Mouse (Mus musculus) ES-E14 (cell line): ENCODE measurements around the gene Zfp362. TPM values are rescaled to one million over a fixed set of nuclear protein-coding genes. Genes with fewer than 3 reads are reported as not detected.

Experiments
- DNase-seq: peaks from one replicate; pipeline ENCODE4 v3.0.0-alpha.2; 2013; ENCODE audit warnings: low read depth, low spot score
- H3K27ac ChIP-seq: 2 replicates; pipeline ENCODE4 v1.5.1; 2012; ENCODE audit warnings: low read depth, mild to moderate bottlenecking, low read length, moderate library complexity, mixed read lengths; ENCODE audit not compliant: poor library complexity, insufficient read depth, severe bottlenecking
- H3K36me3 ChIP-seq: 2 replicates; pipeline ENCODE4 v1.6.1; 2012; ENCODE audit warnings: mild to moderate bottlenecking, low read length, moderate library complexity, mixed read lengths; ENCODE audit not compliant: control insufficient read depth, poor library complexity, insufficient read depth, severe bottlenecking
- H3K4me1 ChIP-seq, 2 experiments: fragments of 150-350 bp in 1 of 2; sonication (generic) in 1 of 2; 2 replicates each; pipeline ENCODE4 v1.6.1; 2012; ENCODE audit warnings: low read length in 2 of 2, mild to moderate bottlenecking in 1 of 2, mixed read lengths in 1 of 2; ENCODE audit not compliant: control insufficient read depth in 2 of 2, insufficient read depth in 2 of 2, poor library complexity in 1 of 2
- H3K4me3 ChIP-seq, 2 experiments: fragments of 150-350 bp in 1 of 2; sonication (generic) in 1 of 2; 2 replicates each; pipeline ENCODE4 v1.5.1; 2012; ENCODE audit warnings: low read length in 2 of 2, low read depth in 1 of 2, mild to moderate bottlenecking in 1 of 2, mixed read lengths in 1 of 2; ENCODE audit not compliant: insufficient read depth in 1 of 2, poor library complexity in 1 of 2, severe bottlenecking in 1 of 2
- H3K9ac ChIP-seq: 2 replicates; pipeline ENCODE4 v1.6.1; 2012; ENCODE audit warnings: low read depth, mild to moderate bottlenecking, low read length, mixed read lengths; ENCODE audit not compliant: poor library complexity, insufficient read depth, severe bottlenecking
- H3K9me3 ChIP-seq: fragments of 150-350 bp; sonication (generic); 2 replicates; pipeline ENCODE4 v1.6.1; 2012; ENCODE audit warnings: low read depth, mild to moderate bottlenecking, low read length; ENCODE audit not compliant: control insufficient read depth, insufficient read depth
- CHD2 ChIP-seq: IDR thresholded peaks from 2 replicates; pipeline ENCODE4 v1.6.1; 2014; ENCODE audit warnings: mild to moderate bottlenecking, low read depth, low read length, inconsistent platforms
- HCFC1 ChIP-seq: IDR thresholded peaks from 2 replicates; pipeline ENCODE4 v1.6.1; 2012; ENCODE audit warnings: low read length, inconsistent platforms, borderline replicate concordance; ENCODE audit not compliant: insufficient read depth
- MAFK ChIP-seq: IDR thresholded peaks from 2 replicates; pipeline ENCODE4 v1.6.1; 2014; ENCODE audit warnings: mild to moderate bottlenecking, low read depth, low read length, inconsistent platforms; ENCODE audit not compliant: insufficient read depth
- ZC3H11A ChIP-seq: IDR thresholded peaks from 2 replicates; pipeline ENCODE4 v1.6.1; 2012; ENCODE audit warnings: low read depth, mild to moderate bottlenecking, inconsistent platforms, low read length, borderline replicate concordance
- ZNF384 ChIP-seq: IDR thresholded peaks from 2 replicates; pipeline ENCODE4 v1.6.1; 2012; ENCODE audit warnings: low read depth, low read length, inconsistent platforms
- in situ Hi-C, 2 experiments: fragments of 600-800 bp; cut with MboI; formaldehyde crosslinking; loops; one replicate each; pipeline ENCODE4 v1.15.1; 2025; ENCODE audit warnings: low sequenced_read_pairs in 2 of 2, inconsistent platforms in 1 of 2; ENCODE audit not compliant: unreplicated experiment in 2 of 2
- total RNA-seq: library from RNA; depleted of rRNA; stranded (reverse); fragments of 300-350 nt; gene quantifications from 2 replicates; pipeline ENCODE4 v1.2.3, GENCODE M21; 2012

Gene Zfp362
- total RNA-seq, 1 experiment = 1.5 TPM

GRCm38 (mm10) chr4:128788108-128788507 lies 17.7 kb downstream of the Zfp362 start:
- Histone ChIP-seq H3K9me3 (no peaks in the 10 kb centered on the region), H3K27ac (no peak overlapping the region), H3K36me3 (no peaks in the 10 kb centered on the region; the same call in 1 of the 2 replicates), H3K4me1 (peaks cover 0 to 9% of the 10 kb centered on the region in 2 experiments; a peak in 1 of 4 replicates), H3K9ac (no peak overlapping the region), H3K4me3 (no peak overlapping the region)
- in situ Hi-C loops = no loop called here
- TF ChIP-seq ZNF384 (no peak), HCFC1 (no peak), MAFK (no peak), CHD2 (no peak), ZC3H11A (no peak)
- DNase-seq = no peak

- TF ChIP-seq MAFK (no peak), HCFC1 (no peak), ZNF384 (no peak), ZC3H11A (no peak), CHD2 (no peak)
- no peak for DNase-seq
- H3K4me3 ChIP-seq = no peak overlapping the region
- no peaks in the 10 kb centered on the region for H3K9me3 ChIP-seq
- no peak overlapping the region for H3K27ac ChIP-seq
- no peak overlapping the region for H3K9ac ChIP-seq
- in situ Hi-C loops = no loop called here
- no peaks in the 10 kb centered on the region; the same call in 1 of the 2 replicates for H3K36me3 ChIP-seq
- peaks cover 0 to 9% of the 10 kb centered on the region in 2 experiments; a peak in 1 of 4 replicates for H3K4me1 ChIP-seq
These were observed 18.6 kb downstream of the Zfp362 start for GRCm38 (mm10) chr4:128787023-128787939.

GRCm38 (mm10) chr4:128785921-128786654 lies 19.8 kb downstream of the Zfp362 start:
- TF ChIP-seq ZNF384 = no peak
- TF ChIP-seq ZC3H11A = no peak
- TF ChIP-seq MAFK = no peak
- TF ChIP-seq HCFC1 = no peak
- TF ChIP-seq CHD2 = no peak
- Histone ChIP-seq H3K27ac (no peak overlapping the region), H3K9ac (no peak overlapping the region), H3K4me1 (peaks cover 0 to 9% of the 10 kb centered on the region in 2 experiments; a peak in 1 of 4 replicates), H3K36me3 (no peaks in the 10 kb centered on the region; the same call in 1 of the 2 replicates), H3K4me3 (no peak overlapping the region), H3K9me3 (no peaks in the 10 kb centered on the region)
- in situ Hi-C loops = no loop called here
- no peak for DNase-seq

- no peaks in the 10 kb centered on the region; the same call in 1 of the 2 replicates for H3K36me3 ChIP-seq
- H3K4me3 ChIP-seq = no peak overlapping the region
- no peak overlapping the region for H3K27ac ChIP-seq
- in situ Hi-C loops = no loop called here
- DNase-seq = no peak
- no peaks in the 10 kb centered on the region for H3K9me3 ChIP-seq
- no peak overlapping the region for H3K9ac ChIP-seq
- TF ChIP-seq ZNF384 (no peak), MAFK (no peak), CHD2 (no peak), HCFC1 (no peak), ZC3H11A (no peak)
- H3K4me1 ChIP-seq = peaks cover 0 to 8% of the 10 kb centered on the region in 2 experiments; a peak in 1 of 4 replicates
These were observed 20.8 kb downstream of the Zfp362 start for GRCm38 (mm10) chr4:128784950-128785631.
